Mouse (Mus musculus) cortical plate, adult 2 months (tissue): ENCODE measurements around the gene Glb1l3.

Experiments used
- CTCF ChIP-seq: fragments of 200-500 bp; IDR thresholded peaks from 2 replicates; pipeline ENCODE4 v1.5.1; 2011; ENCODE audit warnings: mild to moderate bottlenecking, control low read depth, low read length; ENCODE audit not compliant: insufficient read depth; ENCODE audit errors: extremely low read depth
- POLR2A ChIP-seq: fragments of 200-500 bp; IDR thresholded peaks from 2 replicates; pipeline ENCODE4 v1.6.1; 2011; ENCODE audit warnings: mild to moderate bottlenecking, low read length, control low read depth; ENCODE audit not compliant: insufficient read depth; ENCODE audit errors: extremely low read depth

DNA sequence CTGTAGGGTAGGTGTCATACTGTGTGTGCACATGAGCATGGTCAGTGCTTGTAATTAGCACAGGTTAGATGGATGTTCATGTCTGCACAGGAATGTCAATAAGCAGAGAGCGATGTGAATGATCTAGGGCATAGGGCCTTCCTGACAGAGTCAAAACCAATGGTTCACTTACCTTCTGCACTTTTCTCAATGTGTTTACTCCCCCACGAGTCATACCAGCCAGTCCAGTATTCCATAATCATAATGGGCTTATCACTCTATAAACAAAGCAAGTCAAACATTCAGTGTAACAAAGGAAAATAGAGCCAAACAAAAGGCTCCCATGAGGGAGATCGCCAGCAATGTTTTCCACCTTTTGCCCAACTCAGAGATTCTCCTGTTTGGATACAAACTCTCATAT, 29.6 kb downstream of the Glb1l3 start:
- TF ChIP-seq CTCF: no peak
- no peak for TF ChIP-seq POLR2A
